ENCODE assay signal across 13 mouse cellular contexts in genomic region chr9:37115820-37116219, GRCm38 (mm10). TPM values are rescaled to one million over a fixed set of nuclear protein-coding genes. Genes with fewer than 3 reads are reported as not detected.
"Had no signal": no experiment of that assay in that cellular context is flagged by ENCODE, and none has a peak within 500 bp of the region (broad histone marks: within the 10 kb centered on the region; RNA-seq: fewer than 3 reads in every experiment).

No protein-coding gene starts in this region.

- H3K36me3 ChIP-seq: limb, embryonic 13.5 days; neural tube, embryonic 15.5 days had no signal

- H3K9me3 ChIP-seq: limb, embryonic 13.5 days; neural tube, embryonic 15.5 days had no signal

- H3K4me2 ChIP-seq: limb, embryonic 13.5 days; neural tube, embryonic 15.5 days had no signal

- H3K4me3 ChIP-seq: left cerebral cortex, adult 2 months; limb, embryonic 13.5 days; myocyte; neural tube, embryonic 15.5 days had no signal

- H3K27ac ChIP-seq: left cerebral cortex, adult 2 months; liver, embryonic 14.5 days had no signal

- H3K27me3 ChIP-seq: neural tube, embryonic 15.5 days had no signal

- H3K9ac ChIP-seq: limb, embryonic 13.5 days; liver, embryonic 14.5 days; neural tube, embryonic 15.5 days had no signal

- DNase-seq: kidney, postnatal 14 days; lung, adult 18-20 months; midbrain, embryonic 14.5 days; right cerebral cortex, postnatal 4 days; spleen, adult 18-20 months; thymus, adult 18-20 months; thymus, postnatal 14 days had no signal

RNA-seq across cellular contexts. Expression of gene Pknox2, which starts 31.4 kb away (rescaled TPM):
- total RNA-seq: megakaryocyte-erythroid progenitor cell, adult 5-6 weeks had no signal
